Mouse (Mus musculus) cortical plate, adult 2 months (tissue): ENCODE measurements around the gene Ugcg. TPM values are rescaled to one million over a fixed set of nuclear protein-coding genes. Genes with fewer than 3 reads are reported as not detected.

Experiments used
- H3K27ac ChIP-seq: fragments of 200-500 bp; 2 replicates; pipeline ENCODE4 v1.5.1; 2012; ENCODE audit warnings: low read length, control low read depth, inconsistent platforms; ENCODE audit not compliant: insufficient read depth
- H3K4me1 ChIP-seq: fragments of 200-500 bp; 2 replicates; pipeline ENCODE4 v1.6.1; 2011; ENCODE audit warnings: low read length; ENCODE audit not compliant: control insufficient read depth, insufficient read depth
- H3K4me3 ChIP-seq: fragments of 200-500 bp; 2 replicates; pipeline ENCODE4 v1.5.1; 2011; ENCODE audit warnings: mild to moderate bottlenecking, low read length, control low read depth; ENCODE audit not compliant: insufficient read depth
- CTCF ChIP-seq: fragments of 200-500 bp; IDR thresholded peaks from 2 replicates; pipeline ENCODE4 v1.5.1; 2011; ENCODE audit warnings: mild to moderate bottlenecking, control low read depth, low read length; ENCODE audit not compliant: insufficient read depth; ENCODE audit errors: extremely low read depth
- POLR2A ChIP-seq: fragments of 200-500 bp; IDR thresholded peaks from 2 replicates; pipeline ENCODE4 v1.6.1; 2011; ENCODE audit warnings: mild to moderate bottlenecking, low read length, control low read depth; ENCODE audit not compliant: insufficient read depth; ENCODE audit errors: extremely low read depth
- polyA plus RNA-seq: library from polyadenylated mRNA; depleted of rRNA; stranded (reverse); fragments of >200 nt; gene quantifications from 2 replicates; pipeline ENCODE4 v1.2.3, GENCODE M21; 2012

Ugcg gene
- polyA plus RNA-seq, 1 experiment, result 59.1 TPM

- peak overlapping the region; percentile 77 for H3K4me3 ChIP-seq
- no peaks in the 10 kb centered on the region; the same call in 1 of the 2 replicates for H3K4me1 ChIP-seq
- peak overlapping the region; percentile 80 for H3K27ac ChIP-seq
- 0 out of 2 replicates have a peak, but pooled peaks have one; percentile 2 for TF ChIP-seq POLR2A
- no peak for TF ChIP-seq CTCF
These were observed 635 bp downstream of the Ugcg start for GRCm38 (mm10) chr4:59189546-59190237.

DNA sequence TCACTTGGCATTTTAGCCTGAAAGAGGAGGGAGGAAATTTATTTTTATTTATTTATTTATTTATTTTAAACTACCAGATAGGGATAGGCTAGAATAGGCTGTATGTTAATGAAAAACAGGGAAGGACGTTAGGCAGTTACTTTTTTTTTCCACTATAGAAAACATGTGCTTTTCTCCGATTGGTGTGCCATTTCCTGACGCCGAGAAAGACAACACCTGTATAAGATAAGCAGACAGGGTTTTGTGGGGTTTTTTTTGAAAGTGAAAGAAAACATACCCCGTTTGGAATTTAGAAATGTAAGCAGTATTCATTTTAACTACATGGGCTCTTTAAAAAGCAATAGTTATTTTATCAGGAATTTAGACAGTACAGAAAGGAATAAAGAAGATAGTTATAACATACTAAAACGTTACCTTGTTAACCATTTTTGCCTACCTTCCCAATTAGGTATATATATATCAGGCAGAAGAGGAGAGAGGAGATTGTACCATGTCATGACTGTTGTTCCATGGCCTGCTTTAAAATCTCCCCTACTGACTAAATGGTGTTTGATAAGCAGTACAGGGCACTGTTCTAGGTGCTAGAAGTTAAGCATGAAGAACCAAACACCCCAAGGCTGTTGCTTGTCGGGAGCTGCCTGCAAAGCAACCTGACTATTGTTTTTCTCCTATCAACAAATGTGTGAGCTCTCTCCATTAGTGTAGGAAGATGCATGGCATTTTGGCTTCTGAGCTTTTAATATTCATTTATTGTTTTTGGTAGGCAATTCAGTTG lies 1.8 kb downstream of the Ugcg start:
- TF ChIP-seq CTCF (no peak), POLR2A (no peak)
- Histone ChIP-seq H3K4me1 (no peaks in the 10 kb centered on the region; the same call in 1 of the 2 replicates), H3K27ac (no peak overlapping the region), H3K4me3 (peak overlapping the region; percentile 77; the same call in 1 of the 2 replicates)

DNA sequence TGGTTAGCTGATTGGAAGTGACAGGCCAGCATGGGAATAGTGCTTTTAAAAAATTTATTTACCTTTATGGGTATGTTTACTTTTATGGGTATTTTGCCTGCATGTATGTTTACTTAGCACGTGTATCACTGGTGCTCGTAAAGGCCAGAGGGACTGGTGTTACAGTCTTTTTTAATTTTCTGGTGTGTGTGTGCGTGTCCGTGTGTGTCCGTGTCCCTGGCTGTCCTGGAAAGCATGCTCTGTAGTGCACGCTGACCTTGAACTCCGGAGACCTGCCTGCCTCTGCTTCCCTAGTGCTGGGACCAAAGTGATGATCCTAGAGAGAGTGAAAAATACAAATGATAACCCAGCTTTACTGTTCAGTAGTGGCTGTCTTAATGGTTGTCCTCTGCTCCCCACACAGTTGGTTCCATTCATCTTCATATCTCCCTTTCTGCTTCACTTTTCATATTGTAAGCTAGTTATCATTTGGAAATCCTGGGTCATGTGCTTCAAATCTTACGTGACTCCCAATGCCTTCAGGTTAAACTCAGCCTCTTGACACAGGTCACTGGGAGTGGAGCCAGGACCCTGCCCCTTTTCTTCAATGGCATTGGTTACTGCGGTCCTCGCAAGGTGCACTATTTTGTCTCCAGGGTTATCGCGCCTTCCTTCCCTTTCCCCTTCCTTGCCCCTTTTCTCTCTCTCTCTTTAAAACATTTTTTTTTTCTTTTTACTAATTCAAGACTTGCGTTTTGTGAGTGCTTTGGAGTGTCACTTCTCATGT lies 5.9 kb downstream of the Ugcg start:
- TF ChIP-seq POLR2A (no peak), CTCF (no peak)

DNA sequence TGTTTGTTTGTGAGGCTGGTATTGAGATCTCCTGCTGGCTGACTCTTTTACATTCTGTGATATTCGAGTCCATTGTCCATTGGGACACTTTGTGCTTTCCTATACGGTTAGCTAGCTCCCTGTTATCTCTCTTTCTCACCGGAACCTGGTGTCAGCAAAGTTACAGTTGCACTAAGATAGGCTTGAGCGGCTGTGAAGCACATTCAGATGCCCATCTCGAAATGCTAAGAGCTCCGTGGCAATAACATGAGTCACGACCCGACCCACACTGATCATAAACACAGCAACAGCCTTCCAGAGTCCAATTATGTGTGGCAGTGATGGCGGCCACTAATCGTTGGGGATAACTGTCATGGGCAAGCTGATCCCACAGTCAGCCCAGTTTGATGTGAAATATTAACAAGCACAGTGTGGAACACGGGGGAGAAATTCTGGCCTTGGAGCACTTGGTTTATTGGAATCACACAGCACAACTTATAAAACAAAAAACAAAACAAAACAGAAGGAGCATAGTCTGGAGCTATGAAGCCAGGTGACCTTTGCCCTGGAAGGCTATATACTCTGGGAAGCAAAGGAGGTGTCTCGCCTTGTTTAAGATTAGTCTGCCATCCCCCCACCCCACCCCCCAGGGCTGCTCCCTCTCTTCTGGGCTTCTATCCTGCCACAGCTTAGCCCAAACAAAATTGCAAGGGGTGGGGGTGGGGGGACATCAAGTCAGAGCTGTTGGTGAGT lies 7.5 kb downstream of the Ugcg start:
- Histone ChIP-seq H3K4me3 (no peak overlapping the region), H3K27ac (no peak overlapping the region), H3K4me1 (peaks cover 4% of the 10 kb centered on the region; the same call in 1 of the 2 replicates)
- TF ChIP-seq POLR2A, result no peak
- no peak for TF ChIP-seq CTCF

More for the DNA sequence above, 5.9 kb downstream of the Ugcg start:
- no peak overlapping the region for H3K4me3 ChIP-seq
- no peak overlapping the region for H3K27ac ChIP-seq
- H3K4me1 ChIP-seq, result peaks cover 4% of the 10 kb centered on the region; the same call in 1 of the 2 replicates

DNA sequence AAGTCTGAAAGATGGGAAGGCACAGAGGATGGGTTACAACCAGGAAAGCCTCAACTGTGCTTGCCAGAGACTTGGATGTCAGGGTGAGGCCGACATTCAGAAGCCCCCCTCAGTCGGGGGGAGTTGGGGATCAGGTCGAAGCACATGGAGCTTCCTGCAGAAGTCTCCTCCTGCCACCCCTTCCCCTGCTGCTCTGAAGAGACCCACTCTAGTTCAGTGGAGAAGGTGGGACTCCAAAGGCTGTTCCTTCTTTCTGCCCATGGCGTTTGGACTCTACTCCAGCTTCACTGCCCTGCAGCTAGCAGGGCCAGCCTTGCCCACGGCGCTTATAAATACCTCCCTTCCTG lies 8.0 kb downstream of the Ugcg start:
- no peak overlapping the region for H3K27ac ChIP-seq
- no peak overlapping the region for H3K4me3 ChIP-seq
- H3K4me1 ChIP-seq, result peaks cover 4% of the 10 kb centered on the region; the same call in 1 of the 2 replicates
- TF ChIP-seq CTCF (no peak), POLR2A (no peak)

- no peak overlapping the region for H3K4me3 ChIP-seq
- TF ChIP-seq POLR2A (no peak), CTCF (no peak)
- no peak overlapping the region for H3K27ac ChIP-seq
- H3K4me1 ChIP-seq, result peaks cover 4% of the 10 kb centered on the region; the same call in 1 of the 2 replicates
These were observed 8.4 kb downstream of the Ugcg start for GRCm38 (mm10) chr4:59197462-59197861.

DNA sequence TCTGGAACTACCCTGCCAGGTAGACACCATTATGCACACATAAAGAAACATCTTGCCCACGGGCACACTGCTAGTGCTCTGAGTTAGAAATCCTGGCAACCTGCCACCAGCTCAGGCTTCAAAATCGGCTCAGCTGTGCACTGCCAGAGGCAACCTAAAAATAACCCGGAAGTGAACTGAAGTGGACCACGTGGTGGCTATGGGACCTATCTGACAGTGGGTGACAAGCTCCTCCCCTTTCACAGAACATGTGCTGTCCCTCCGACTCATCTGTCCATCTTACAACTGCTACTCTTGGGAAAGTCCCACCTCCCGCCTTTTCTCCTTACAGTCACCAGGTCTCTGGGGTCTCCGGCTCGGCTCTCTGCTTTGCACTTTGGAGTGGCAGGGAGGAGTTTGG lies 10.3 kb downstream of the Ugcg start:
- TF ChIP-seq CTCF (no peak), POLR2A (no peak)
- Histone ChIP-seq H3K4me1 (0 out of 2 replicates have a peak, but pooled peaks cover 4% of the 10 kb centered on the region), H3K27ac (no peak overlapping the region), H3K4me3 (no peak overlapping the region)

DNA sequence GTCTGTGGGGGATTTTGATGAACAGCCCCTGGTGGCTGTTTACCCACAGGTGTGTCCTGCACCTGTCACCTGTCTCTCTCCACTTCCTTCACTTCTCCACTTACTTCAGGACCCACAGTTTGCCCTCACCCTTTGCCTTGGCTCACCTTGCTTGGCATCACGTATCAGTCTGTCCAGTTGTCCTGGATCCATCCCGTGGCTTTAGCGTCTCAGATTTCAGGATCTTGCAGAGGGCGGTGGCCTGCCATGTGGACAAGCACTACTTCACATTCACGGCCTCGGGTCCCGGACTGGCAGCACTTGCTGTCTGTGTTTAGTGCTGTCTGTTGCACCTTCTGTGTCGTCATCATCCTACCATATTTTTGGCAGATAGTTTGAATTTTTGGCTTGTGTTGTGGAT lies 10.7 kb downstream of the Ugcg start:
- TF ChIP-seq POLR2A, result no peak
- no peak for TF ChIP-seq CTCF
- Histone ChIP-seq H3K4me1 (0 out of 2 replicates have a peak, but pooled peaks cover 4% of the 10 kb centered on the region), H3K27ac (no peak overlapping the region), H3K4me3 (no peak overlapping the region)

GRCm38 (mm10) chr4:59200636-59201035 lies 11.6 kb downstream of the Ugcg start:
- H3K4me3 ChIP-seq, result no peak overlapping the region
- H3K4me1 ChIP-seq, result 0 out of 2 replicates have a peak, but pooled peaks cover 4% of the 10 kb centered on the region
- TF ChIP-seq POLR2A, result no peak
- TF ChIP-seq CTCF, result no peak
- H3K27ac ChIP-seq, result no peak overlapping the region
